Mouse (Mus musculus) lung, postnatal 0 days (tissue): ENCODE results near the gene Rab36.

Experiments used
- CTCF ChIP-seq: IDR thresholded peaks from 2 replicates; pipeline ENCODE4 v1.5.1; 2016; ENCODE audit warnings: antibody characterized with exemption, mild to moderate bottlenecking
- EP300 ChIP-seq: IDR thresholded peaks from 2 replicates; pipeline ENCODE4 v1.6.1; 2016; ENCODE audit warnings: antibody characterized with exemption, mild to moderate bottlenecking, control low read depth

DNA sequence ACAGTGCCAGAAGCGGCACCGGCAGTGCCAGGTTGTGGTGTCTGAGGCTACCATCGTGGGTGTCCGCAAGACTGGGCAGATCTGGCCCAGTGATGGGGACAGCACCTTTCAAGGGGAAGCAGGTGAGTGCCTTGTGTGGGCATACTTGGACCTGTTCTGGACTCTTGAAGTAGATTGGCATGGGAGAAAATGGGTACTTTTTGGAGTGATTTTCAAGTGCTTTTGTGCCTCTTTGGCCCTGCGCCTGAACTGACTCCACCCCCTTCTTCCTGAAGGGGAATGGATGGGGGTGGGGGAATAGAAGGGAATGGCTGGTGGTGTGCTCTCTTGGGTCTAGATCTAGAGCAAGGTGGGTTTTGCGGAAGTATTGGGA, 25.3 kb downstream of the Rab36 start:
- TF ChIP-seq CTCF: no peak
- TF ChIP-seq EP300: peak; percentile 88
